Comparison of ENCODE assay signal across 23 mouse cellular contexts in the genomic region with DNA sequence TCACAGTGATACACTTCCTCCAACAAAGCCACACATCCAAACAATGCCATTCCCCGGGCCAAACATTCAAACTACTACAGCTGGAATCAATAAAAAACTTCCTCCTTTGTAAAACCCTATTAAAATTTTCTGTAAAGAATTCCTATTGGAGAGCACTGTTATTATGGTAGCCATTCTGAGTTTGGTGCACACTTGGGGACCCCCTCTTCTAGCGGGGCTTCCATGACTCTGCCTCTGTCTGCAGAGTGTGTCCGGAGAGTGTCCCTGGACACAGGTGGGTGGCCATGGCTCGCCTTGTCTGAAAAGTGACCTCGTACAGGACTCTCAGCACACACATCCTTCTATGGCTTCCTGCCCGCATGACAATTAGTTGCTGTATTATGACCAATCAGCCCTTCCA.
"Had no signal": no experiment of that assay in that cellular context is flagged by ENCODE, and none has a peak within 500 bp of the region (broad histone marks: within the 10 kb centered on the region; RNA-seq: fewer than 3 reads in every experiment).

No protein-coding gene starts in this region.

- H3K4me1 ChIP-seq: liver, embryonic 15.5 days; lung, embryonic 15.5 days; megakaryocyte, embryonic 14.5 days; midbrain, embryonic 13.5 days; neural tube, embryonic 13.5 days; neural tube, embryonic 15.5 days had no signal

- ATAC-seq: liver, postnatal 0 days; lung, postnatal 0 days; midbrain, embryonic 13.5 days; midbrain, embryonic 16.5 days had no signal

- H3K36me3 ChIP-seq: liver, embryonic 15.5 days; lung, embryonic 15.5 days; midbrain, embryonic 13.5 days; neural tube, embryonic 13.5 days; neural tube, embryonic 15.5 days had no signal

- H3K9ac ChIP-seq: liver, embryonic 15.5 days; liver, postnatal 0 days; lung, embryonic 15.5 days; midbrain, embryonic 13.5 days; neural tube, embryonic 13.5 days; neural tube, embryonic 15.5 days had no signal

- H3K4me3 ChIP-seq: liver, embryonic 15.5 days; lung, embryonic 15.5 days; megakaryocyte, embryonic 14.5 days; midbrain, embryonic 13.5 days; myocyte; neural tube, embryonic 13.5 days; neural tube, embryonic 15.5 days had no signal

- H3K27ac ChIP-seq: liver, embryonic 15.5 days; lung, embryonic 15.5 days; macrophage; midbrain, embryonic 13.5 days; neural tube, embryonic 13.5 days; neural tube, embryonic 15.5 days had no signal

- H3K27me3 ChIP-seq: liver, embryonic 15.5 days; lung, embryonic 15.5 days; megakaryocyte, embryonic 14.5 days; midbrain, embryonic 13.5 days; neural tube, embryonic 13.5 days; neural tube, embryonic 15.5 days had no signal

- H3K4me2 ChIP-seq: liver, embryonic 15.5 days; lung, embryonic 15.5 days; midbrain, embryonic 11.5 days; midbrain, embryonic 13.5 days; neural tube, embryonic 13.5 days; neural tube, embryonic 15.5 days had no signal

- DNase-seq: liver, postnatal 0 days; lung, adult 2 months; lung, postnatal 14 days; lung, postnatal 36 days; retina, postnatal 1 day; right cerebral cortex, adult 18-20 months; right cerebral cortex, postnatal 25 days; right cerebral cortex, postnatal 4 days; spleen, adult 18-20 months; thymus, adult 18-20 months; thymus, postnatal 14 days; thymus, postnatal 36 days had no signal

- H3K9me3 ChIP-seq: liver, embryonic 15.5 days; lung, embryonic 15.5 days; midbrain, embryonic 13.5 days; neural tube, embryonic 13.5 days; neural tube, embryonic 15.5 days had no signal
